Mouse (Mus musculus): ENCODE results near the gene Rab23.
"Not testable (repeated sequence)": the region's sequence is repeated elsewhere in the genome, so short reads cannot be mapped to it uniquely, and the experiment has no call there.

The Rab23 gene

GRCm38 (mm10) chr1:33733044-33733443 is 13.4 kb downstream of the Rab23 start:
- no peak for DNase-seq (ENCODE audit: extremely low spot score, low spot score)

- no peak for DNase-seq (ENCODE audit: extremely low spot score, low spot score)
Measured at GRCm38 (mm10) chr1:33734001-33734685, 14.5 kb downstream of the Rab23 start.

GRCm38 (mm10) chr1:33738281-33738680 is 18.6 kb downstream of the Rab23 start:
- DNase-seq (ENCODE audit: extremely low spot score, low spot score) = no peak

GRCm38 (mm10) chr1:33738681-33739278 is 19.1 kb downstream of the Rab23 start:
- DNase-seq (ENCODE audit: extremely low spot score, low spot score) = no peak

GRCm38 (mm10) chr1:33739302-33739701 is 19.6 kb downstream of the Rab23 start:
- peak; percentile 77 for DNase-seq (ENCODE audit: extremely low spot score, low spot score)

GRCm38 (mm10) chr1:33742903-33743302 is 23.2 kb downstream of the Rab23 start:
- DNase-seq (ENCODE audit: extremely low spot score, low spot score) = peak; percentile 44

- not testable (repeated sequence) for DNase-seq (ENCODE audit: extremely low spot score, low spot score)
Measured at GRCm38 (mm10) chr1:33744815-33745214, 25.1 kb downstream of the Rab23 start.

- DNase-seq (ENCODE audit: extremely low spot score, low spot score) = no peak
Measured at GRCm38 (mm10) chr1:33745901-33746300, 26.2 kb downstream of the Rab23 start.

- DNase-seq (ENCODE audit: extremely low spot score, low spot score) = no peak
Measured at GRCm38 (mm10) chr1:33749109-33749508, 29.4 kb downstream of the Rab23 start.

- not testable (repeated sequence) for DNase-seq (ENCODE audit: extremely low spot score, low spot score)
Measured at GRCm38 (mm10) chr1:33749709-33750108, 30.0 kb downstream of the Rab23 start.

GRCm38 (mm10) chr1:33751283-33751682 is 31.6 kb downstream of the Rab23 start:
- DNase-seq (ENCODE audit: extremely low spot score, low spot score) = no peak

- no peak for DNase-seq (ENCODE audit: extremely low spot score, low spot score)
Measured at GRCm38 (mm10) chr1:33754089-33754488, 34.4 kb downstream of the Rab23 start.

GRCm38 (mm10) chr1:33754965-33755735 is 35.5 kb downstream of the Rab23 start:
- no peak for DNase-seq (ENCODE audit: extremely low spot score, low spot score)

GRCm38 (mm10) chr1:33755799-33756198 is 36.1 kb downstream of the Rab23 start:
- no peak for DNase-seq (ENCODE audit: extremely low spot score, low spot score)

- DNase-seq (ENCODE audit: extremely low spot score, low spot score) = no peak
Measured at GRCm38 (mm10) chr1:33756258-33757032, 36.8 kb downstream of the Rab23 start.

- no peak for DNase-seq (ENCODE audit: extremely low spot score, low spot score)
Measured at GRCm38 (mm10) chr1:33757033-33757413, 37.3 kb downstream of the Rab23 start.

GRCm38 (mm10) chr1:33757491-33758041 is 37.9 kb downstream of the Rab23 start, which contains the start of gene Bag2:
Gene Bag2, minus strand, starts transcription at chr1:33757795.
- peak; percentile 77 for DNase-seq (ENCODE audit: extremely low spot score, low spot score)

GRCm38 (mm10) chr1:33758488-33758887 is 38.8 kb downstream of the Rab23 start:
- no peak for DNase-seq (ENCODE audit: extremely low spot score, low spot score)

GRCm38 (mm10) chr1:33763826-33764225 is 44.1 kb downstream of the Rab23 start:
- DNase-seq (ENCODE audit: extremely low spot score, low spot score) = no peak

- DNase-seq (ENCODE audit: extremely low spot score, low spot score) = no peak
Measured at GRCm38 (mm10) chr1:33765468-33766080, 45.9 kb downstream of the Rab23 start.

Measured in neural tube, embryonic 10.5 days (tissue).